ENCODE assay signal across 8 mouse cellular contexts in the genomic region with DNA sequence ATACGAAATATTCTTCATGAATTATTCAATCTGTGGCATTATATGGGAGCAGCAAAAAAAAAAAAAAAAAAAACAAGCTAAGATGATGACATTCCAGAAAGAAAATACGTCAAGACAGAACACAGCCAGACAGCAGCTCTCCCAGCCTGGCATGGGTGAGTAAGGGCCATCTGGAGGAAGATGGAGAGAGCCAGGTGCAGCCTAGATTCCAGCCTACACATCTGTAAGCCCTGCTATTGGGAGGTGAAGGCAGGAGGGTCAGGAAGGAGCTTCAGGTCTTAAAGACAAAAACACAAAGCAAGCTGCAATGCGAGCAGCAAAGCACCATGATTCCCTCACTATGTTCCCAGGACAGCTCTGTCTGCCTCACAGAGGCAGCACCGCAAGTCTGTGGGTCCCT. TPM values are rescaled to one million over a fixed set of nuclear protein-coding genes. Genes with fewer than 3 reads are reported as not detected.
DNase-seq lines count a peak whose midpoint lies in the region; ATAC-seq and TF ChIP-seq lines count a peak whose summit lies in the region.

No protein-coding gene starts in this region.

- no peak for TF ChIP-seq CTCF in kidney, postnatal 0 days (IDR thresholded peaks at IDR 0.05; ENCODE audit: low read depth)

- ATAC-seq in kidney, postnatal 0 days (replicated peaks; ENCODE audit: low FRiP score, low read depth) = no peak
- ATAC-seq in embryonic facial prominence, embryonic 11.5 days (replicated peaks; ENCODE audit: insufficient number of reproducible peaks, low FRiP score, low TSS enrichment, low read depth) = no peak
- ATAC-seq in heart, embryonic 16.5 days (replicated peaks; ENCODE audit: extremely low read depth, insufficient read depth, low FRiP score) = no peak
- no peak for ATAC-seq in neural tube, embryonic 13.5 days (ENCODE audit: low read depth)
- no peak for ATAC-seq in inflammation-experienced regulatory T-cells, adult 6 months

- no peaks in the 10 kb centered on the region for H3K9me3 ChIP-seq in kidney, postnatal 0 days (replicated peaks; ENCODE audit: low read length)
- H3K9me3 ChIP-seq in embryonic facial prominence, embryonic 11.5 days (replicated peaks; ENCODE audit: control insufficient read depth, low read length) = no peaks in the 10 kb centered on the region
- H3K9me3 ChIP-seq in heart, embryonic 16.5 days (replicated peaks; ENCODE audit: control insufficient read depth, low read length) = peaks cover 3% of the 10 kb centered on the region; the same call in 1 of the 2 replicates
- H3K9me3 ChIP-seq in neural tube, embryonic 13.5 days = no peaks in the 10 kb centered on the region

- no peaks in the 10 kb centered on the region for H3K4me1 ChIP-seq in kidney, postnatal 0 days (replicated peaks; ENCODE audit: insufficient read depth, low read length)
- H3K4me1 ChIP-seq in embryonic facial prominence, embryonic 11.5 days (ENCODE audit: control insufficient read depth, insufficient read depth, low read length) = no peaks in the 10 kb centered on the region
- H3K4me1 ChIP-seq in heart, embryonic 16.5 days (ENCODE audit: control insufficient read depth, insufficient read depth, low read length) = no peaks in the 10 kb centered on the region
- H3K4me1 ChIP-seq in neural tube, embryonic 13.5 days (replicated peaks) = peaks cover 10% of the 10 kb centered on the region

- no peaks in the 10 kb centered on the region for H3K36me3 ChIP-seq in kidney, postnatal 0 days (ENCODE audit: insufficient read depth, low read length)
- H3K36me3 ChIP-seq in embryonic facial prominence, embryonic 11.5 days (replicated peaks; ENCODE audit: control insufficient read depth, insufficient read depth, low read depth, low read length) = no peaks in the 10 kb centered on the region
- H3K36me3 ChIP-seq in heart, embryonic 16.5 days (ENCODE audit: control insufficient read depth, insufficient read depth) = no peaks in the 10 kb centered on the region
- no peaks in the 10 kb centered on the region for H3K36me3 ChIP-seq in neural tube, embryonic 13.5 days

- no peak overlapping the region for H3K9ac ChIP-seq in kidney, postnatal 0 days (ENCODE audit: low read depth, low read length)
- H3K9ac ChIP-seq in embryonic facial prominence, embryonic 11.5 days (replicated peaks; ENCODE audit: low read length) = no peak overlapping the region
- no peak overlapping the region for H3K9ac ChIP-seq in heart, embryonic 16.5 days (ENCODE audit: low read length)
- no peak overlapping the region for H3K9ac ChIP-seq in neural tube, embryonic 13.5 days

- H3K4me2 ChIP-seq in kidney, postnatal 0 days (ENCODE audit: low read length) = no peak overlapping the region
- H3K4me2 ChIP-seq in embryonic facial prominence, embryonic 11.5 days (ENCODE audit: low read depth, low read length) = no peak overlapping the region
- H3K4me2 ChIP-seq in heart, embryonic 16.5 days (ENCODE audit: low read depth, low read length) = no peak overlapping the region
- H3K4me2 ChIP-seq in neural tube, embryonic 13.5 days = no peak overlapping the region

- WGBS in kidney, postnatal 0 days = 54% methylated on average over 4 of the region's 4 CpGs
- 60% methylated on average over 4 of the region's 4 CpGs for WGBS in embryonic facial prominence, embryonic 11.5 days
- 72% methylated on average over 4 of the region's 4 CpGs for WGBS in heart, embryonic 16.5 days
- 57% methylated on average over 4 of the region's 4 CpGs for WGBS in neural tube, embryonic 13.5 days

- H3K4me3 ChIP-seq in kidney, postnatal 0 days (replicated peaks; ENCODE audit: low read depth, low read length) = no peak overlapping the region
- no peak overlapping the region for H3K4me3 ChIP-seq in embryonic facial prominence, embryonic 11.5 days (ENCODE audit: low read depth, low read length)
- H3K4me3 ChIP-seq in heart, embryonic 16.5 days (ENCODE audit: low read length) = no peak overlapping the region
- no peak overlapping the region for H3K4me3 ChIP-seq in neural tube, embryonic 13.5 days

- DNase-seq in kidney, postnatal 0 days (ENCODE audit: low spot score) = no peak
- DNase-seq in kidney, adult 9 months = no peak
- peak; percentile 2 for DNase-seq in embryonic facial prominence, embryonic 11.5 days (ENCODE audit: low spot score)
- no peak for DNase-seq in urinary bladder, postnatal 25 days (ENCODE audit: low spot score)
- no peak for DNase-seq in spleen, adult 18-20 months

- H3K27ac ChIP-seq in kidney, postnatal 0 days = peak overlapping the region; percentile 51; the same call in 1 of the 2 replicates
- H3K27ac ChIP-seq in embryonic facial prominence, embryonic 11.5 days (replicated peaks; ENCODE audit: low read depth, low read length) = no peak overlapping the region; the same call in 1 of the 2 replicates
- peak overlapping the region; percentile 64 for H3K27ac ChIP-seq in heart, embryonic 16.5 days (ENCODE audit: low read length)
- peak overlapping the region; percentile 57 for H3K27ac ChIP-seq in neural tube, embryonic 13.5 days (replicated peaks)

- no peaks in the 10 kb centered on the region for H3K27me3 ChIP-seq in kidney, postnatal 0 days (ENCODE audit: insufficient read depth, low read length)
- H3K27me3 ChIP-seq in embryonic facial prominence, embryonic 11.5 days (ENCODE audit: control insufficient read depth, insufficient read depth, low read length) = no peaks in the 10 kb centered on the region
- H3K27me3 ChIP-seq in heart, embryonic 16.5 days (ENCODE audit: control insufficient read depth, insufficient read depth, low read length) = no peaks in the 10 kb centered on the region
- no peaks in the 10 kb centered on the region for H3K27me3 ChIP-seq in neural tube, embryonic 13.5 days

RNA-seq across cellular contexts. Expression of gene Abca1, which starts 26.9 kb away (rescaled TPM):
- 3.7 and 4.7 TPM in 2 replicates for polyA plus RNA-seq in kidney, postnatal 0 days (2015; fragmentation: Nextera tagmentation; extraction: Ambion mirVana)
- 5.3 and 5.4 TPM in 2 replicates for polyA plus RNA-seq in embryonic facial prominence, embryonic 11.5 days (2014; fragmentation: Nextera tagmentation; extraction: Ambion mirVana)
- 4.1 and 4.5 TPM in 2 replicates for polyA plus RNA-seq in heart, embryonic 16.5 days (2015; fragmentation: Nextera tagmentation; extraction: Ambion mirVana)
- polyA plus RNA-seq in neural tube, embryonic 13.5 days (2015; fragmentation: Nextera tagmentation; extraction: Ambion mirVana) = 11.5 TPM in 2 replicates
- 1 to 10 TPM in 2 of 3 experiments, under 1 TPM in 1; 0.18 to 3.0 (median 2.6) TPM for polyA plus RNA-seq in inflammation-experienced regulatory T-cells, adult 6 months (2017; shearing (Covaris generic))
